Mouse (Mus musculus) C2C12 (cell line): ENCODE measurements around the gene Myo5c.

Experiments used
- CEBPB ChIP-seq: IDR thresholded peaks from one replicate; pipeline ENCODE4 v1.6.1; 2011; ENCODE audit warnings: low read depth, mild to moderate bottlenecking, control low read depth, moderate library complexity
- CTCF ChIP-seq: IDR thresholded peaks from one replicate; pipeline ENCODE4 v1.5.1; 2011; ENCODE audit not compliant: control insufficient read depth, insufficient read depth, insufficient read length
- FOSL1 ChIP-seq: IDR thresholded peaks from one replicate; pipeline ENCODE4 v1.8.0; 2011; ENCODE audit warnings: mild to moderate bottlenecking, low read length; ENCODE audit not compliant: poor library complexity, insufficient read depth, severe bottlenecking
- MAX ChIP-seq: IDR thresholded peaks from one replicate; pipeline ENCODE4 v1.6.1; 2011; ENCODE audit warnings: mild to moderate bottlenecking, control low read depth
- MYOD1 ChIP-seq: IDR thresholded peaks from one replicate; pipeline ENCODE4 v1.6.1; 2011; ENCODE audit warnings: low read depth; ENCODE audit not compliant: control insufficient read depth, insufficient read length
- MYOG ChIP-seq: IDR thresholded peaks from one replicate; pipeline ENCODE4 v1.6.1; 2011; ENCODE audit not compliant: control insufficient read depth, insufficient read length; ENCODE audit errors: extremely low read depth
- USF1 ChIP-seq: IDR thresholded peaks from one replicate; pipeline ENCODE4 v1.6.1; 2011; ENCODE audit warnings: low read depth, mild to moderate bottlenecking, control low read depth, moderate library complexity

- TF ChIP-seq CTCF (no peak), MAX (no peak), USF1 (no peak), MYOG (no peak), CEBPB (no peak), MYOD1 (no peak), FOSL1 (no peak)
Measured at GRCm38 (mm10) chr9:75299342-75299741, 67.5 kb downstream of the Myo5c start.
